Mouse (Mus musculus): ENCODE results near the gene Herpud1. TPM values are rescaled to one million over a fixed set of nuclear protein-coding genes. Genes with fewer than 3 reads are reported as not detected.

Gene Herpud1
- polyA plus RNA-seq, 1 experiment from 2014 or later, result 105 TPM

DNA sequence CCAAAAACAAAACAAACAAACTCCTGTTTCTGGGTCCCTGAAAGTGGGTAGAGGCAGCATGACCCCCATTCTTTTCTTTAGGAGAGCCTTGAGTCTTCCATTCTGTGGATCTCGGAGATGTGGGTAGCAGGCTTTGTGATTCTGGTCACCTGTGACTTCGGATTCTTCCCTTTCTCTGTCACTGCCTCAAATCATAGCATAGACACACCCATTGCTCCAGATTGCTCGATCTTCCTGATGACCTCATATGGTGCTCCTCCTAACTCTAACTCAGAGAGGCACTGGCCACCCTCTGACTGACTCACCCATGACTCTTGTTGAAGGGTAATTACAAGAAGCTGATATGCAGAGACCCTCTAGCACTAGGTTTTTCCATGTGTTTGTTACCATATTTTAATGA, 50.7 kb downstream of the Herpud1 start:
- peaks cover 26% of the 10 kb centered on the region for H3K27me3 ChIP-seq (ENCODE audit: control insufficient read depth, insufficient read depth, low read length)
- no peaks in the 10 kb centered on the region for H3K9me3 ChIP-seq (ENCODE audit: control insufficient read depth, low read length)
- H3K4me2 ChIP-seq (ENCODE audit: low read length), result no peak overlapping the region
- ATAC-seq (ENCODE audit: insufficient number of reproducible peaks, insufficient read depth, low FRiP score, low read depth), result no peak
- no peak overlapping the region for H3K9ac ChIP-seq (ENCODE audit: low read length)
- H3K4me3 ChIP-seq (ENCODE audit: control insufficient read depth in 1 of 2, insufficient read depth in 1 of 2, low read depth in 1 of 2, low read length in 2 of 2), result no peak overlapping the region
- peaks cover 4 to 5% of the 10 kb centered on the region in 2 experiments for H3K4me1 ChIP-seq (ENCODE audit: control insufficient read depth in 2 of 2, insufficient read depth in 2 of 2, low read length in 2 of 2)
- H3K36me3 ChIP-seq (ENCODE audit: control insufficient read depth, insufficient read depth, low read length), result no peaks in the 10 kb centered on the region
- 58% methylated on average over 3 of the region's 3 CpGs for WGBS
- no peak overlapping the region for H3K27ac ChIP-seq (replicated peaks in 1 of 2; ENCODE audit: control insufficient read depth in 1 of 2, insufficient read depth in 1 of 2, low read depth in 2 of 2, low read length in 2 of 2)

DNA sequence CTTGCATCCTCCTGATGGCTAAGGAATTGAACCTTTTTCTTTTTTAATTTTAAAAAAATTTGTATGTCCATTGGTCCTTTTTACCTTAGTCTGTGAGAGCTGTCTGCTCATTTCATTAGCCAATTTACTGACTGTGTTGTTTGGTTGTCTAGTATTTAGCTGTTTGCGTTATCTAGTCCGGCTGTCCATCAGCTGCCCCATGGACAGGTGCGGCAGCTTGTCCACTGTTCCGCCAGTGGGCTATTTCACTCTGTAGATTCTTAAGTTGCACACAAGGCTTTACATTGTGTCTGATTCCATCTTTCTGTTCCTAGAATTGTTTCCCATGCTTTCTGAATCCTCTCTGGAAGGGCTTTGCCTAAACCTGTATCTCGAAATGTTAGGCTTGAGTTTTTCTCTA, 52.4 kb downstream of the Herpud1 start:
- H3K27me3 ChIP-seq (ENCODE audit: control insufficient read depth, insufficient read depth, low read length), result peaks cover 13% of the 10 kb centered on the region
- H3K4me1 ChIP-seq (ENCODE audit: control insufficient read depth in 2 of 2, insufficient read depth in 2 of 2, low read length in 2 of 2), result peaks cover 4% of the 10 kb centered on the region in 2 experiments
- H3K9me3 ChIP-seq (ENCODE audit: control insufficient read depth, low read length), result no peaks in the 10 kb centered on the region
- H3K9ac ChIP-seq (ENCODE audit: low read length), result no peak overlapping the region
- ATAC-seq (ENCODE audit: insufficient number of reproducible peaks, insufficient read depth, low FRiP score, low read depth), result no peak
- no peaks in the 10 kb centered on the region for H3K36me3 ChIP-seq (ENCODE audit: control insufficient read depth, insufficient read depth, low read length)
- H3K4me2 ChIP-seq (ENCODE audit: low read length), result no peak overlapping the region
- 85% methylated on average over 5 of the region's 5 CpGs for WGBS
- no peak overlapping the region for H3K27ac ChIP-seq (replicated peaks in 1 of 2; ENCODE audit: control insufficient read depth in 1 of 2, insufficient read depth in 1 of 2, low read depth in 2 of 2, low read length in 2 of 2)
- no peak overlapping the region for H3K4me3 ChIP-seq (ENCODE audit: control insufficient read depth in 1 of 2, insufficient read depth in 1 of 2, low read depth in 1 of 2, low read length in 2 of 2)

DNA sequence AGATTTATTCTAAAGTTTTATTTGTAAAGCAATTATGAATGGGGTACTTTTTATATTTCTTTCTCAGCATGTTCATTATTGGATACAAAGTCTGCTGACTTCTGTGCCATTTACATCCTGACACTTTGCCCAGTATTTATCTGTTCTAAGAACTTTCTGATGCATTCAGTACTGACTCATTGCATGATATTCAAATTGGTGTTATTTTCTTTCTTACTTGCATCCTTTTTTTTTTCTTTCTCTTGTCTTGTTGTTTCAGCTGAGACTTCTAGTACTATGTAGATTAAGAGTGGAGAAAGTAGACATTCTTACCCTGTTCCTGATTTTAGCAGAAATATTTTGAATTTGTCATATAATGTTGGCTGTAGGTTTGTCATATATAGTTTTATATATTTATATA, 53.5 kb downstream of the Herpud1 start:
- no peak overlapping the region for H3K4me2 ChIP-seq (ENCODE audit: low read length)
- no peak overlapping the region for H3K9ac ChIP-seq (ENCODE audit: low read length)
- no peaks in the 10 kb centered on the region for H3K9me3 ChIP-seq (ENCODE audit: control insufficient read depth, low read length)
- no peak for ATAC-seq (ENCODE audit: insufficient number of reproducible peaks, insufficient read depth, low FRiP score, low read depth)
- no peaks in the 10 kb centered on the region for H3K36me3 ChIP-seq (ENCODE audit: control insufficient read depth, insufficient read depth, low read length)
- H3K4me1 ChIP-seq (ENCODE audit: control insufficient read depth in 2 of 2, insufficient read depth in 2 of 2, low read length in 2 of 2), result no peaks in the 10 kb centered on the region
- H3K27me3 ChIP-seq (ENCODE audit: control insufficient read depth, insufficient read depth, low read length), result peaks cover 9% of the 10 kb centered on the region; the same call in 1 of the 2 replicates
- no peak overlapping the region for H3K27ac ChIP-seq (replicated peaks in 1 of 2; ENCODE audit: control insufficient read depth in 1 of 2, insufficient read depth in 1 of 2, low read depth in 2 of 2, low read length in 2 of 2)
- H3K4me3 ChIP-seq (ENCODE audit: control insufficient read depth in 1 of 2, insufficient read depth in 1 of 2, low read depth in 1 of 2, low read length in 2 of 2), result no peak overlapping the region

DNA sequence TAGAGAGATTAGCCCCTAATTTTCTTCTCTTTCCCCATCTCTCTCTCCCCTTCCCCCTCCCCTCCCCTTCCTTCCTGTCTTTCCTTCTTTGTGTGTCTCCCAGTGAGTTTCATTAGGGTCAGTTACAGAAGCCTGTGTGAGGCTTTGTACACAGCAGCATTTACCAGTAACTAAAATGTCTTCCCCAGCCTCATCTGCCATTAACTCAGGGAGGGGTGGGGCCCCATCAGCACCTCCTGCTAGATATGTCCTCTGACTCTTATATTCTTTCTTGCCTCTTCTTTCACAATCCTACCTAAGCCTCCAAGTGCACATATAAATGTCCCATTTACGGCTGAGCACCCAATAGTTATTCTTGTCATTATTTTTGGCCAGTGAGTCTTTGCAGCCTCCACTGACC, 54.2 kb downstream of the Herpud1 start:
- WGBS, result 83% methylated on average over 1 of the region's 1 CpGs
- Histone ChIP-seq H3K4me2 (ENCODE audit: low read length) (no peak overlapping the region), H3K4me3 (ENCODE audit: control insufficient read depth in 1 of 2, insufficient read depth in 1 of 2, low read depth in 1 of 2, low read length in 2 of 2) (no peak overlapping the region), H3K27ac (replicated peaks in 1 of 2; ENCODE audit: control insufficient read depth in 1 of 2, insufficient read depth in 1 of 2, low read depth in 2 of 2, low read length in 2 of 2) (no peak overlapping the region), H3K4me1 (ENCODE audit: control insufficient read depth in 2 of 2, insufficient read depth in 2 of 2, low read length in 2 of 2) (no peaks in the 10 kb centered on the region), H3K36me3 (ENCODE audit: control insufficient read depth, insufficient read depth, low read length) (no peaks in the 10 kb centered on the region), H3K9me3 (ENCODE audit: control insufficient read depth, low read length) (no peaks in the 10 kb centered on the region), H3K9ac (ENCODE audit: low read length) (no peak overlapping the region), H3K27me3 (ENCODE audit: control insufficient read depth, insufficient read depth, low read length) (peaks cover 5% of the 10 kb centered on the region; the same call in 1 of the 2 replicates)
- ATAC-seq (ENCODE audit: insufficient number of reproducible peaks, insufficient read depth, low FRiP score, low read depth), result no peak

DNA sequence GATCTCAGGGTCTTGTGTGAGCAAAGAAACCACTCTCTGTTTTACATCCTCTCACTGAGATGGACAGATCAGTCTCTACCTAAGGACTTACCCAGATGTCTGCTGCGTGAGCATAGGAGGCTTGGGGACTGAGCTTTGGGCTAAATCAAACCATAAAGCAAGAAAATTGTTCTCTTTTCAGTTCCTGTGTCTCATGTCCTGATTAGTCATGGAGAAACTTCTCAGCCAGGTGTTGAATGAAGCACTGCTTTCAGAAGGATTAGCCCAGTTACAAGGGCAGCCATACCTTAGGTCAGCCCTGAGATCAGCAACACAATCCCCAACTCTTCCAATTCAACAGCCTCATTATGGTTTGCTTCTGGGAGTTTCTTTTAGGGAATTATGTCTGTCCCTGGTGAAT, 55.4 kb downstream of the Herpud1 start:
- Histone ChIP-seq H3K4me3 (ENCODE audit: control insufficient read depth in 1 of 2, insufficient read depth in 1 of 2, low read depth in 1 of 2, low read length in 2 of 2) (no peak overlapping the region), H3K36me3 (ENCODE audit: control insufficient read depth, insufficient read depth, low read length) (no peaks in the 10 kb centered on the region), H3K9ac (ENCODE audit: low read length) (no peak overlapping the region), H3K9me3 (ENCODE audit: control insufficient read depth, low read length) (no peaks in the 10 kb centered on the region), H3K27ac (replicated peaks in 1 of 2; ENCODE audit: control insufficient read depth in 1 of 2, insufficient read depth in 1 of 2, low read depth in 2 of 2, low read length in 2 of 2) (no peak overlapping the region), H3K27me3 (ENCODE audit: control insufficient read depth, insufficient read depth, low read length) (peaks cover 5% of the 10 kb centered on the region; the same call in 1 of the 2 replicates), H3K4me1 (ENCODE audit: control insufficient read depth in 2 of 2, insufficient read depth in 2 of 2, low read length in 2 of 2) (no peaks in the 10 kb centered on the region), H3K4me2 (ENCODE audit: low read length) (no peak overlapping the region)
- ATAC-seq (ENCODE audit: insufficient number of reproducible peaks, insufficient read depth, low FRiP score, low read depth), result no peak
- WGBS, result 74% methylated on average over 1 of the region's 1 CpGs

DNA sequence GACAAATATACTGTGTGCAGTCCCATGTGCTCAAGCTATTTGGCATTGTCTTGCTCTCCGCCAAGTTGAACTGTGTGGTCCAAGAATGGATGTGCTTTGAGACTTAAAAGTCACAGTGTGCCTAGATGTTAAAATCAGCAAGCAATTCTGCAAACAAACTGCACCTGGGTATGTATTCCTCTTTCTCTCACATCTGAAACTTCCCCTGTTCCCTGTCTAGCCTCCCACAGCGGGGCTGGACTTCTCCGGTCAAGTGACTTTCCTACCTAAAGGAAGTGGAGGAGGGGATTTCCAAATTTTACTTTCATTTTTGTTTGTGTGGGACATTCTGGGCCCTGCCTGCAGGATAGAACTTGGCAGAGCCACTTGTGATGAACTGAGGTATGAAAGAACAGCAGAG, 56.9 kb downstream of the Herpud1 start:
- Histone ChIP-seq H3K9ac (ENCODE audit: low read length) (no peak overlapping the region), H3K4me1 (ENCODE audit: control insufficient read depth in 2 of 2, insufficient read depth in 2 of 2, low read length in 2 of 2) (no peaks in the 10 kb centered on the region), H3K4me3 (ENCODE audit: control insufficient read depth in 1 of 2, insufficient read depth in 1 of 2, low read depth in 1 of 2, low read length in 2 of 2) (no peak overlapping the region), H3K36me3 (ENCODE audit: control insufficient read depth, insufficient read depth, low read length) (no peaks in the 10 kb centered on the region), H3K9me3 (ENCODE audit: control insufficient read depth, low read length) (no peaks in the 10 kb centered on the region), H3K27ac (replicated peaks in 1 of 2; ENCODE audit: control insufficient read depth in 1 of 2, insufficient read depth in 1 of 2, low read depth in 2 of 2, low read length in 2 of 2) (no peak overlapping the region), H3K4me2 (ENCODE audit: low read length) (no peak overlapping the region), H3K27me3 (ENCODE audit: control insufficient read depth, insufficient read depth, low read length) (no peaks in the 10 kb centered on the region)
- 91% methylated on average over 3 of the region's 3 CpGs for WGBS
- no peak for ATAC-seq (ENCODE audit: insufficient number of reproducible peaks, insufficient read depth, low FRiP score, low read depth)

DNA sequence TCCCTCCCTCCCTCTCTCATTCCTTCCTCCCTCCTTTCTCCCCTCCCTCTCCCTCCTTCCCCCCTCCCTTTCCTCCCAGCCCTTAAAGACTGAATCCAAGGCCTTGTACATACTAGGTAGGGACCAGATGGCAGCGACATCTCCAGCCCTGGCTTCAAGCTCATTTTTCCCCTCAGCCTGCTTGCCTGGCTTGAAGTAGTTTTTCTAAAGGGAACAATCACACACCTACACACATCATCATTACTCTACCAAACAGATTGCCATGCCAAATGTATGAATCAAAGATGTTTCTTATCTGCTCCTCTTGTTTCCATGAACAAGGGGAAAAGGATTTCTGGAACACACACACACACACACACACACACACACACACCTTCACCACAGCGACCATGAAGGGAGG, 58.2 kb downstream of the Herpud1 start:
- Histone ChIP-seq H3K27me3 (ENCODE audit: control insufficient read depth, insufficient read depth, low read length) (no peaks in the 10 kb centered on the region), H3K4me1 (ENCODE audit: control insufficient read depth in 2 of 2, insufficient read depth in 2 of 2, low read length in 2 of 2) (no peaks in the 10 kb centered on the region), H3K9me3 (ENCODE audit: control insufficient read depth, low read length) (no peaks in the 10 kb centered on the region), H3K4me3 (ENCODE audit: control insufficient read depth in 1 of 2, insufficient read depth in 1 of 2, low read depth in 1 of 2, low read length in 2 of 2) (no peak overlapping the region), H3K27ac (replicated peaks in 1 of 2; ENCODE audit: control insufficient read depth in 1 of 2, insufficient read depth in 1 of 2, low read depth in 2 of 2, low read length in 2 of 2) (no peak overlapping the region), H3K9ac (ENCODE audit: low read length) (no peak overlapping the region), H3K4me2 (ENCODE audit: low read length) (no peak overlapping the region), H3K36me3 (ENCODE audit: control insufficient read depth, insufficient read depth, low read length) (no peaks in the 10 kb centered on the region)
- WGBS, result 59% methylated on average over 2 of the region's 2 CpGs
- ATAC-seq (ENCODE audit: insufficient number of reproducible peaks, insufficient read depth, low FRiP score, low read depth), result no peak
